Mouse (Mus musculus) CH12.LX (cell line): Measurements from ENCODE around the gene Spib. TPM values are rescaled to one million over a fixed set of nuclear protein-coding genes. Genes with fewer than 3 reads are reported as not detected.

Experiments
- DNase-seq: peaks from one replicate; pipeline ENCODE4 v3.0.0-alpha.2; 2013; ENCODE audit errors: extremely low read depth
- H3K27ac ChIP-seq: 2 replicates; pipeline ENCODE4 v1.5.1; 2012; ENCODE audit warnings: low read depth, mild to moderate bottlenecking, control low read depth, moderate library complexity; ENCODE audit not compliant: insufficient read depth
- H3K27me3 ChIP-seq: replicated peaks from 2 replicates; pipeline ENCODE3; 2012; ENCODE audit warnings: inconsistent platforms
- H3K36me3 ChIP-seq, 2 experiments: replicated peaks in 1 of 2; 2 replicates each; pipeline versions ENCODE3 to v1.6.1; 2012; ENCODE audit warnings: inconsistent platforms in 1 of 2, low read length in 1 of 2, mild to moderate bottlenecking in 1 of 2, mixed read lengths in 1 of 2, moderate library complexity in 1 of 2; ENCODE audit not compliant: control insufficient read depth in 1 of 2, insufficient read depth in 1 of 2
- H3K4me1 ChIP-seq, 2 experiments: 2 replicates each; pipeline ENCODE4 v1.6.1; 2012; ENCODE audit warnings: inconsistent platforms in 1 of 2, moderate library complexity in 1 of 2; ENCODE audit not compliant: insufficient read depth in 2 of 2, control insufficient read depth in 1 of 2
- H3K4me2 ChIP-seq: 2 replicates; pipeline ENCODE4 v1.6.1; 2012; ENCODE audit warnings: low read depth, mild to moderate bottlenecking, control low read depth; ENCODE audit not compliant: poor library complexity, insufficient read depth, severe bottlenecking
- H3K4me3 ChIP-seq, 3 experiments: fragments of 150-350 bp in 1 of 3; sonication (generic) in 1 of 3; replicated peaks in 1 of 3; 2 replicates each; pipeline versions ENCODE3 to v1.5.1; 2011 to 2012; ENCODE audit warnings: low read depth in 2 of 3, low read length in 2 of 3, mild to moderate bottlenecking in 2 of 3, moderate library complexity in 2 of 3, control low read depth in 1 of 3, improper control_type of control experiment in 1 of 3, inconsistent platforms in 1 of 3, mixed read lengths in 1 of 3; ENCODE audit not compliant: poor library complexity in 1 of 3
- H3K79me2 ChIP-seq: replicated peaks from 2 replicates; pipeline ENCODE4 v1.6.1; 2012; ENCODE audit warnings: mild to moderate bottlenecking, moderate library complexity; ENCODE audit not compliant: control insufficient read depth, poor library complexity, insufficient read depth, severe bottlenecking; ENCODE audit errors: extremely low read depth
- H3K9ac ChIP-seq: 2 replicates; pipeline ENCODE4 v1.6.1; 2012; ENCODE audit warnings: low read depth, mild to moderate bottlenecking, control low read depth, moderate library complexity; ENCODE audit not compliant: insufficient read depth
- H3K9me3 ChIP-seq: replicated peaks from 2 replicates; pipeline ENCODE3; 2012; ENCODE audit warnings: low read length, inconsistent platforms, mixed read lengths
- ZC3H11A ChIP-seq: IDR thresholded peaks from 2 replicates; pipeline ENCODE4 v1.6.1; 2012; ENCODE audit warnings: low read depth, mild to moderate bottlenecking, inconsistent platforms, low read length, improper control_type of control experiment
- dilution Hi-C: fragments of 300-500 bp; cut with MboI; formaldehyde crosslinking; loops from 2 replicates; pipeline ENCODE4 v1.14.3; 2020; ENCODE audit warnings: low sequenced_read_pairs; ENCODE audit not compliant: extremely low pct_unique_long_range_greater_than_20kb, extremely low pct_ligation_motif_present
- in situ Hi-C: fragments of 300-500 bp; cut with MboI; formaldehyde crosslinking; loops from 3 replicates; pipeline ENCODE4 v1.14.3; 2019; ENCODE audit warnings: low sequenced_read_pairs, low pct_ligation_motif_present, low pct_unique_long_range_greater_than_20kb, mixed read lengths
- polyA plus RNA-seq: library from polyadenylated mRNA; unstranded; fragments of >175 nt; gene quantifications from 2 replicates; pipeline ENCODE4 v1.2.1, GENCODE M21; 2012; ENCODE audit warnings: low read depth; ENCODE audit not compliant: insufficient read length
- total RNA-seq, 2 experiments: library from RNA; depleted of rRNA; stranded (reverse); fragments of 300-350 nt in 1 of 2; fragments of >200 nt in 1 of 2; gene quantifications; 2 replicates each; pipeline ENCODE4 v1.2.3; 2012 to 2014

Gene Spib
- total and polyA plus RNA-seq, 3 experiments, result 194 to 336 (median 200) TPM

DNA sequence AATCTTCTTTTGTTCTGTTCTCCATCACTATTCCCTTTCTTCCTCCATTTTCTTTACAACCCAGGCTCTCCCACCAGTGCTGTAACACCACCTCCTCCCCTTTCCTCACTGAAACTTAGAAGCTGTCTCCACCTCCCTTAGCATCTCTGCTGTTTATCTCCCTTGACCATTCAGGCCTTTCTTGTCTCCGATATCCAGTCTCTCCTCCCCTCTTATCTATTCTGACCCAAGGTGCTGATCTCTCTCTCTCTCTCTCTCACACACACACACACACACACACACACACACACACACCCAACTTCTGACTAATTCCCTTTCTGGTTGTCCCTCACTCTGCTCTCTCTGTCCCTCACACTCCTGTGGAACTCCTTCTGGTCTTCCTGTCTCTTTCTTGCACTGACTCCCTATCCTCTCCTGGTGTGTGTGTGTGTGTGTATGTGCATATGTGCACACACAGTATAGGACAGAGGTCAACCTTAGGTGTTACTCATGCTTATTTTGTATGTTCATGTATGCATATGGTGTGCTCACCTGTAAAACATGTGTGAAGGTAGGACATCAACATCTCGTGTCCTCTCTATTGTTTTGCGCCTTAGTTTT, 48.9 kb downstream of the Spib start:
- no peak for DNase-seq
- Histone ChIP-seq H3K9ac (no peak overlapping the region), H3K4me3 (no peak overlapping the region)

More for the DNA sequence above, 48.9 kb downstream of the Spib start:
- Histone ChIP-seq H3K36me3 (peaks cover 0 to 22% of the 10 kb centered on the region in 2 experiments), H3K79me2 (no peaks in the 10 kb centered on the region), H3K4me2 (no peak overlapping the region), H3K27ac (no peak overlapping the region), H3K27me3 (peaks cover 40% of the 10 kb centered on the region), H3K9me3 (no peaks in the 10 kb centered on the region), H3K4me1 (no peaks in the 10 kb centered on the region)
- no peak for TF ChIP-seq ZC3H11A
- in situ Hi-C loops (loop anchor here (10.0 kb wide), 1 partner anchor 98 kb away; the partner anchor contains the start of genes 1700008O03Rik and Syt3), dilution Hi-C loops (no loop called here)

Other genes with a start within 250 kb of the Spib start
- gene Clec11a, start 225.2 kb downstream of the Spib start, total RNA-seq (2012; rRNA removed), result 0.89 and 0.97 TPM in 2 replicates
- 0.46 and 0.69 TPM in 2 replicates for gene Clec11a, start 225.2 kb downstream of the Spib start, total RNA-seq (2014; rRNA removed)
- gene Clec11a, start 225.2 kb downstream of the Spib start, polyA plus RNA-seq, result 0.38 and 0.53 TPM in 2 replicates
- under 0.01 and 0.04 TPM in 2 replicates for gene Shank1, start 221.8 kb downstream of the Spib start, total RNA-seq (2012; rRNA removed)
- gene Shank1, start 221.8 kb downstream of the Spib start, total RNA-seq (2014; rRNA removed), result not detected in 2 replicates
- gene Shank1, start 221.8 kb downstream of the Spib start, polyA plus RNA-seq, result 0.07 and 0.12 TPM in 2 replicates
- gene Syt3, start 148.0 kb downstream of the Spib start, total RNA-seq (2012; rRNA removed), result 0.08 and 0.17 TPM in 2 replicates
- 0.11 TPM in 1 of 2 replicates, not detected in the other for gene Syt3, start 148.0 kb downstream of the Spib start, total RNA-seq (2014; rRNA removed)
- gene Syt3, start 148.0 kb downstream of the Spib start, polyA plus RNA-seq, result 0.30 TPM in 1 of 2 replicates, not detected in the other
- gene 1700008O03Rik, start 146.3 kb downstream of the Spib start, total RNA-seq (2012; rRNA removed), result 0.17 and 0.81 TPM in 2 replicates
- not detected in 2 replicates for gene 1700008O03Rik, start 146.3 kb downstream of the Spib start, total RNA-seq (2014; rRNA removed)
- 0.74 and 1.7 TPM in 2 replicates for gene 1700008O03Rik, start 146.3 kb downstream of the Spib start, polyA plus RNA-seq
- gene Lrrc4b, start 103.1 kb downstream of the Spib start, total RNA-seq (2012; rRNA removed), result 0.04 TPM in 1 of 2 replicates, not detected in the other
- gene Lrrc4b, start 103.1 kb downstream of the Spib start, total RNA-seq (2014; rRNA removed), result not detected in 2 replicates
- gene Lrrc4b, start 103.1 kb downstream of the Spib start, polyA plus RNA-seq, result not detected in 2 replicates
- not detected in 2 replicates for gene Aspdh, start 66.7 kb downstream of the Spib start, total RNA-seq (2012; rRNA removed)
- gene Aspdh, start 66.7 kb downstream of the Spib start, total RNA-seq (2014; rRNA removed), result not detected in 2 replicates
- not detected in 2 replicates for gene Aspdh, start 66.7 kb downstream of the Spib start, polyA plus RNA-seq
- gene Josd2, start 64.1 kb downstream of the Spib start, total RNA-seq (2012; rRNA removed), result 53.0 and 57.7 TPM in 2 replicates
- gene Josd2, start 64.1 kb downstream of the Spib start, total RNA-seq (2014; rRNA removed), result 23.4 and 33.9 TPM in 2 replicates
- 45.9 and 54.8 TPM in 2 replicates for gene Josd2, start 64.1 kb downstream of the Spib start, polyA plus RNA-seq
- 25.9 and 32.4 TPM in 2 replicates for gene Emc10, start 35.5 kb downstream of the Spib start, total RNA-seq (2012; rRNA removed)
- gene Emc10, start 35.5 kb downstream of the Spib start, total RNA-seq (2014; rRNA removed), result 14.1 and 14.4 TPM in 2 replicates
- 42.7 and 49.1 TPM in 2 replicates for gene Emc10, start 35.5 kb downstream of the Spib start, polyA plus RNA-seq
- gene Fam71e1, start 35.5 kb downstream of the Spib start, total RNA-seq (2012; rRNA removed), result 1.2 and 1.3 TPM in 2 replicates
- not detected in 2 replicates for gene Fam71e1, start 35.5 kb downstream of the Spib start, total RNA-seq (2014; rRNA removed)
- gene Fam71e1, start 35.5 kb downstream of the Spib start, polyA plus RNA-seq, result 0.33 and 0.39 TPM in 2 replicates
- 3.0 and 5.0 TPM in 2 replicates for gene Mybpc2, start 7.4 kb downstream of the Spib start, total RNA-seq (2012; rRNA removed)
- 2.0 TPM in 2 replicates for gene Mybpc2, start 7.4 kb downstream of the Spib start, total RNA-seq (2014; rRNA removed)
- gene Mybpc2, start 7.4 kb downstream of the Spib start, polyA plus RNA-seq, result 8.3 and 8.6 TPM in 2 replicates
- gene Pold1, start 16.8 kb upstream of the Spib start, total RNA-seq (2012; rRNA removed), result 103 and 131 TPM in 2 replicates
- gene Pold1, start 16.8 kb upstream of the Spib start, total RNA-seq (2014; rRNA removed), result 44.2 and 49.3 TPM in 2 replicates
- 61.4 and 67.6 TPM in 2 replicates for gene Pold1, start 16.8 kb upstream of the Spib start, polyA plus RNA-seq
- gene Nr1h2, start 21.9 kb upstream of the Spib start, total RNA-seq (2012; rRNA removed), result 36.8 and 50.0 TPM in 2 replicates
- gene Nr1h2, start 21.9 kb upstream of the Spib start, total RNA-seq (2014; rRNA removed), result 13.9 and 14.2 TPM in 2 replicates
- gene Nr1h2, start 21.9 kb upstream of the Spib start, polyA plus RNA-seq, result 40.5 and 43.8 TPM in 2 replicates
- 194 and 200 TPM in 2 replicates for gene Napsa, start 40.3 kb upstream of the Spib start, total RNA-seq (2012; rRNA removed)
- gene Napsa, start 40.3 kb upstream of the Spib start, total RNA-seq (2014; rRNA removed), result 133 and 175 TPM in 2 replicates
- 239 and 253 TPM in 2 replicates for gene Napsa, start 40.3 kb upstream of the Spib start, polyA plus RNA-seq
- 1.4 and 1.7 TPM in 2 replicates for gene Kcnc3, start 58.6 kb upstream of the Spib start, total RNA-seq (2012; rRNA removed)
- 0.18 and 0.31 TPM in 2 replicates for gene Kcnc3, start 58.6 kb upstream of the Spib start, total RNA-seq (2014; rRNA removed)
- gene Kcnc3, start 58.6 kb upstream of the Spib start, polyA plus RNA-seq, result 3.4 and 5.6 TPM in 2 replicates
- gene Myh14, start 138.8 kb upstream of the Spib start, total RNA-seq (2012; rRNA removed), result 1.1 and 1.5 TPM in 2 replicates
- 0.09 and 0.12 TPM in 2 replicates for gene Myh14, start 138.8 kb upstream of the Spib start, total RNA-seq (2014; rRNA removed)
- 0.60 and 0.89 TPM in 2 replicates for gene Myh14, start 138.8 kb upstream of the Spib start, polyA plus RNA-seq
- not detected in 2 replicates for gene Izumo2, start 176.7 kb upstream of the Spib start, total RNA-seq (2012; rRNA removed)
- gene Izumo2, start 176.7 kb upstream of the Spib start, total RNA-seq (2014; rRNA removed), result not detected in 2 replicates
- gene Izumo2, start 176.7 kb upstream of the Spib start, polyA plus RNA-seq, result not detected in 2 replicates
- 27.6 and 30.0 TPM in 2 replicates for gene Vrk3, start 216.3 kb upstream of the Spib start, total RNA-seq (2012; rRNA removed)
- gene Vrk3, start 216.3 kb upstream of the Spib start, total RNA-seq (2014; rRNA removed), result 29.5 and 34.2 TPM in 2 replicates
- 42.3 and 50.4 TPM in 2 replicates for gene Vrk3, start 216.3 kb upstream of the Spib start, polyA plus RNA-seq
- gene Zfp473, start 219.0 kb upstream of the Spib start, total RNA-seq (2012; rRNA removed), result 9.3 and 9.6 TPM in 2 replicates
- 10.0 and 10.5 TPM in 2 replicates for gene Zfp473, start 219.0 kb upstream of the Spib start, total RNA-seq (2014; rRNA removed)
- 6.8 and 8.7 TPM in 2 replicates for gene Zfp473, start 219.0 kb upstream of the Spib start, polyA plus RNA-seq